Mouse (Mus musculus): ENCODE results near the gene Qrich1. TPM values are rescaled to one million over a fixed set of nuclear protein-coding genes. Genes with fewer than 3 reads are reported as not detected.

Gene Qrich1
- polyA plus RNA-seq, 1 experiment = 145 TPM

- H3K36me3 ChIP-seq (ENCODE audit: control insufficient read depth, insufficient read depth, low read length, poor library complexity, severe bottlenecking) = peaks cover 37% of the 10 kb centered on the region
- no peaks in the 10 kb centered on the region for H3K9me3 ChIP-seq (replicated peaks; ENCODE audit: control insufficient read depth, insufficient read depth, low read length, poor library complexity, severe bottlenecking)
- H3K4me3 ChIP-seq (ENCODE audit: low read depth, low read length) = peak overlapping the region; percentile 77
- no peaks in the 10 kb centered on the region for H3K27me3 ChIP-seq (ENCODE audit: control insufficient read depth, insufficient read depth, low read length, poor library complexity, severe bottlenecking)
- peak overlapping the region; percentile 69 for H3K9ac ChIP-seq (ENCODE audit: low read depth, poor library complexity, severe bottlenecking)
- TF ChIP-seq POLR2A (IDR thresholded peaks at IDR 0.05; ENCODE audit: insufficient read depth, low read length) (peak; percentile 7), CTCF (IDR thresholded peaks at IDR 0.05; ENCODE audit: low read depth, low read length) (no peak), EP300 (IDR thresholded peaks at IDR 0.05; ENCODE audit: insufficient read depth, low read depth, low read length) (peak; percentile 91)
- H3K27ac ChIP-seq (ENCODE audit: insufficient read depth, low read length) = peak overlapping the region; percentile 91
- H3K4me1 ChIP-seq (ENCODE audit: control insufficient read depth, insufficient read depth, low read length) = no peaks in the 10 kb centered on the region
Observed at GRCm38 (mm10) chr9:108567931-108568419, 51.4 kb downstream of the Qrich1 start.

- Histone ChIP-seq H3K9me3 (replicated peaks; ENCODE audit: control insufficient read depth, insufficient read depth, low read length, poor library complexity, severe bottlenecking) (no peaks in the 10 kb centered on the region), H3K27ac (ENCODE audit: insufficient read depth, low read length) (peak overlapping the region; percentile 91), H3K36me3 (ENCODE audit: control insufficient read depth, insufficient read depth, low read length, poor library complexity, severe bottlenecking) (peaks cover 34% of the 10 kb centered on the region), H3K27me3 (ENCODE audit: control insufficient read depth, insufficient read depth, low read length, poor library complexity, severe bottlenecking) (no peaks in the 10 kb centered on the region), H3K9ac (ENCODE audit: low read depth, poor library complexity, severe bottlenecking) (peak overlapping the region; percentile 69), H3K4me3 (ENCODE audit: low read depth, low read length) (peak overlapping the region; percentile 77), H3K4me1 (ENCODE audit: control insufficient read depth, insufficient read depth, low read length) (peaks cover 4% of the 10 kb centered on the region)
- no peak for TF ChIP-seq EP300 (IDR thresholded peaks at IDR 0.05; ENCODE audit: insufficient read depth, low read depth, low read length)
- no peak for TF ChIP-seq CTCF (IDR thresholded peaks at IDR 0.05; ENCODE audit: low read depth, low read length)
- no peak for TF ChIP-seq POLR2A (IDR thresholded peaks at IDR 0.05; ENCODE audit: insufficient read depth, low read length)
Observed at GRCm38 (mm10) chr9:108568511-108568921, 51.9 kb downstream of the Qrich1 start.

- Histone ChIP-seq H3K4me3 (ENCODE audit: low read depth, low read length) (peak within 1 kb of the TSS; percentile 90), H3K4me1 (ENCODE audit: control insufficient read depth, insufficient read depth, low read length) (peaks cover 10% of the 10 kb centered on the region), H3K36me3 (ENCODE audit: control insufficient read depth, insufficient read depth, low read length, poor library complexity, severe bottlenecking) (peaks cover 23% of the 10 kb centered on the region), H3K27ac (ENCODE audit: insufficient read depth, low read length) (peak within 1 kb of the TSS; percentile 91; the same call in 1 of the 2 replicates), H3K9me3 (replicated peaks; ENCODE audit: control insufficient read depth, insufficient read depth, low read length, poor library complexity, severe bottlenecking) (no peaks in the 10 kb centered on the region), H3K27me3 (ENCODE audit: control insufficient read depth, insufficient read depth, low read length, poor library complexity, severe bottlenecking) (no peaks in the 10 kb centered on the region), H3K9ac (ENCODE audit: low read depth, poor library complexity, severe bottlenecking) (peak within 1 kb of the TSS; percentile 69)
- TF ChIP-seq EP300 (IDR thresholded peaks at IDR 0.05; ENCODE audit: insufficient read depth, low read depth, low read length) (no peak), POLR2A (IDR thresholded peaks at IDR 0.05; ENCODE audit: insufficient read depth, low read length) (no peak), CTCF (IDR thresholded peaks at IDR 0.05; ENCODE audit: low read depth, low read length) (no peak)
Observed at GRCm38 (mm10) chr9:108569381-108570206, 53.0 kb downstream of the Qrich1 start, which contains the start of gene Dalrd3. TSS of gene Dalrd3 (plus strand) at chr9:108569886.

- H3K4me1 ChIP-seq (ENCODE audit: control insufficient read depth, insufficient read depth, low read length) = peaks cover 10% of the 10 kb centered on the region
- H3K36me3 ChIP-seq (ENCODE audit: control insufficient read depth, insufficient read depth, low read length, poor library complexity, severe bottlenecking) = peaks cover 15% of the 10 kb centered on the region
- TF ChIP-seq POLR2A (IDR thresholded peaks at IDR 0.05; ENCODE audit: insufficient read depth, low read length) = no peak
- TF ChIP-seq EP300 (IDR thresholded peaks at IDR 0.05; ENCODE audit: insufficient read depth, low read depth, low read length) = 0 out of 2 replicates have a peak, but pooled peaks have one; percentile 19
- peak; percentile 77 for TF ChIP-seq CTCF (IDR thresholded peaks at IDR 0.05; ENCODE audit: low read depth, low read length)
Observed at GRCm38 (mm10) chr9:108570207-108570896, 53.7 kb downstream of the Qrich1 start.

GRCm38 (mm10) chr9:108571401-108571973 lies 54.9 kb downstream of the Qrich1 start:
- H3K27ac ChIP-seq (ENCODE audit: insufficient read depth, low read length) = no peak overlapping the region
- no peak for TF ChIP-seq POLR2A (IDR thresholded peaks at IDR 0.05; ENCODE audit: insufficient read depth, low read length)
- no peak for TF ChIP-seq EP300 (IDR thresholded peaks at IDR 0.05; ENCODE audit: insufficient read depth, low read depth, low read length)
- TF ChIP-seq CTCF (IDR thresholded peaks at IDR 0.05; ENCODE audit: low read depth, low read length) = no peak
- H3K9ac ChIP-seq (ENCODE audit: low read depth, poor library complexity, severe bottlenecking) = no peak overlapping the region
- no peaks in the 10 kb centered on the region for H3K9me3 ChIP-seq (replicated peaks; ENCODE audit: control insufficient read depth, insufficient read depth, low read length, poor library complexity, severe bottlenecking)
- H3K4me3 ChIP-seq (ENCODE audit: low read depth, low read length) = no peak overlapping the region
- no peaks in the 10 kb centered on the region for H3K27me3 ChIP-seq (ENCODE audit: control insufficient read depth, insufficient read depth, low read length, poor library complexity, severe bottlenecking)
- H3K4me1 ChIP-seq (ENCODE audit: control insufficient read depth, insufficient read depth, low read length) = peaks cover 10% of the 10 kb centered on the region
- H3K36me3 ChIP-seq (ENCODE audit: control insufficient read depth, insufficient read depth, low read length, poor library complexity, severe bottlenecking) = peaks cover 13% of the 10 kb centered on the region

More at GRCm38 (mm10) chr9:108570207-108570896, 53.7 kb downstream of the Qrich1 start:
- no peaks in the 10 kb centered on the region for H3K27me3 ChIP-seq (ENCODE audit: control insufficient read depth, insufficient read depth, low read length, poor library complexity, severe bottlenecking)
- H3K27ac ChIP-seq (ENCODE audit: insufficient read depth, low read length) = 0 out of 2 replicates have a peak overlapping the region, but pooled peaks have one; percentile 9
- H3K9me3 ChIP-seq (replicated peaks; ENCODE audit: control insufficient read depth, insufficient read depth, low read length, poor library complexity, severe bottlenecking) = no peaks in the 10 kb centered on the region
- peak overlapping the region; percentile 90 for H3K4me3 ChIP-seq (ENCODE audit: low read depth, low read length)
- H3K9ac ChIP-seq (ENCODE audit: low read depth, poor library complexity, severe bottlenecking) = peak overlapping the region; percentile 43
